ENCODE assay signal across 35 mouse cellular contexts in genomic region chr5:128837045-128837444, GRCm38 (mm10).
"Had no signal": no experiment of that assay in that cellular context is flagged by ENCODE, and none has a peak within 500 bp of the region (broad histone marks: within the 10 kb centered on the region; RNA-seq: fewer than 3 reads in every experiment).

No protein-coding gene starts in this region.

- H3K9me3 ChIP-seq: heart, embryonic 10.5 days; heart, embryonic 12.5 days; heart, embryonic 13.5 days; heart, embryonic 15.5 days; hindbrain, embryonic 10.5 days; hindbrain, embryonic 12.5 days; hindbrain, embryonic 15.5 days; intestine, embryonic 15.5 days; kidney, embryonic 15.5 days had no signal

- ATAC-seq: hindbrain, embryonic 16.5 days; hindbrain, postnatal 0 days; inflammation-experienced regulatory T-cells, adult 6 months; intestine, embryonic 15.5 days; intestine, embryonic 16.5 days; intestine, postnatal 0 days had no signal

- H3K27me3 ChIP-seq: heart, embryonic 12.5 days; heart, embryonic 13.5 days; heart, embryonic 15.5 days; hindbrain, embryonic 12.5 days; hindbrain, embryonic 15.5 days; intestine, embryonic 15.5 days; kidney, embryonic 15.5 days had no signal

- H3K4me2 ChIP-seq: heart, embryonic 11.5 days; heart, embryonic 12.5 days; heart, embryonic 13.5 days; heart, embryonic 15.5 days; hindbrain, embryonic 12.5 days; hindbrain, embryonic 14.5 days; hindbrain, embryonic 15.5 days; intestine, embryonic 15.5 days; kidney, embryonic 15.5 days had no signal

- H3K4me3 ChIP-seq: heart, embryonic 10.5 days; heart, embryonic 12.5 days; heart, embryonic 13.5 days; heart, embryonic 15.5 days; hindbrain, embryonic 10.5 days; hindbrain, embryonic 12.5 days; hindbrain, embryonic 15.5 days; intestine, embryonic 15.5 days; kidney, embryonic 15.5 days; layer of hippocampus, adult 2 months; left cerebral cortex, adult 2 months had no signal

- DNase-seq: heart, postnatal 10 days; heart, postnatal 14 days; heart, postnatal 36 days; heart, postnatal 4 days; kidney, adult 11 months; kidney, adult 18-20 months; kidney, adult 2 months; kidney, adult 8-10 months; kidney, adult 9 months; kidney, postnatal 10 days; kidney, postnatal 14 days; kidney, postnatal 25 days; kidney, postnatal 36 days; kidney, postnatal 4 days; layer of hippocampus, adult 9-11 months; layer of hippocampus, postnatal 36 days had no signal

- H3K9ac ChIP-seq: heart, embryonic 12.5 days; heart, embryonic 13.5 days; heart, embryonic 15.5 days; hindbrain, embryonic 12.5 days; hindbrain, embryonic 14.5 days; hindbrain, embryonic 15.5 days; intestine, embryonic 15.5 days; kidney, embryonic 15.5 days had no signal

- H3K4me1 ChIP-seq: heart, embryonic 10.5 days; heart, embryonic 12.5 days; heart, embryonic 13.5 days; heart, embryonic 15.5 days; hindbrain, embryonic 12.5 days; hindbrain, embryonic 15.5 days; intestine, embryonic 15.5 days; kidney, embryonic 15.5 days had no signal

- H3K27ac ChIP-seq: heart, embryonic 10.5 days; heart, embryonic 13.5 days; heart, embryonic 15.5 days; hindbrain, embryonic 10.5 days; hindbrain, embryonic 12.5 days; hindbrain, embryonic 14.5 days; hindbrain, embryonic 15.5 days; hindbrain, postnatal 0 days; intestine, embryonic 15.5 days; kidney, embryonic 15.5 days; kidney, postnatal 0 days; layer of hippocampus, adult 2 months; left cerebral cortex, adult 2 months had no signal

- H3K36me3 ChIP-seq: heart, embryonic 10.5 days; heart, embryonic 12.5 days; heart, embryonic 13.5 days; heart, embryonic 15.5 days; hindbrain, embryonic 10.5 days; hindbrain, embryonic 12.5 days; hindbrain, embryonic 15.5 days; intestine, embryonic 15.5 days; kidney, embryonic 15.5 days had no signal
